Mouse (Mus musculus): Measurements from ENCODE around the gene Lcn8. TPM values are rescaled to one million over a fixed set of nuclear protein-coding genes. Genes with fewer than 3 reads are reported as not detected.

The Lcn8 gene
- polyA plus RNA-seq, 1 experiment from 2014 or later, result not detected

DNA sequence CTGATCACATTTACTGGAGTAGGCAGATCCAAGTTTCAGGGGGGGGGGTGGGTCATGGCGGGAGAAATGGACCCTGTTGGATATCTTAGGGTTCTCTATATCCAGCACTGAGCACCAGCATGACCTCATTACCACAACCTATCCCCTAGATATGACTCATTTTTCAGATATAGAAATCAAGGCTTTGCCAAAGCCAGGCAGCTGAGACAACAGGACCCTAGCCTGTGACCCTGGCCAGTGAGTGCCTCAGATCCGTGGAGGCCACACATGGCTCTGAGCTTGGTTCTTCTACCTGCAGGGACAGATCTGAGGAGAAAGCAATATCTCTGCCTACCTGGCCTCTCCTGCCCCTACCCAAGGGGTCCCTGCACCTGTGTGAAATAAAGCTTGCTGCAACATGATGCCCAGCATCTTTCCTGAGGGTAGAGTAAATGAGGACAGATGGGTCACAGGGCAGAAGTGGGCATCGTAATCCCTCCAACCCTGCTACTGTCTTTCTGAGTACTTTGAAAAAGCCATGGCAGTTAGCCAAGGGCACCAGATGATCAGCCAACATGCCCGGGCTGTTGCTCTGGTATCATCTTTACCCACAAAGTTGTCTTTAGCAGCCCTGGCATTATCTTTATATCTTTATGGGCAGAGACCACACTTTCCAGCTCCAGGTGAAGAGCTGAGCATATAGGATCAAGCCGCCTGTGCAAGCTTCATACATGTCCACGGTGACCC is 8.5 kb downstream of the Lcn8 start:
- no peaks in the 10 kb centered on the region for H3K27me3 ChIP-seq (replicated peaks; ENCODE audit: insufficient read depth, low read length)
- H3K27ac ChIP-seq (ENCODE audit: low read length), result no peak overlapping the region
- ATAC-seq (no peak), DNase-seq (ENCODE audit: low spot score) (no peak)
- H3K4me1 ChIP-seq (ENCODE audit: insufficient read depth, low read depth, low read length), result no peaks in the 10 kb centered on the region
- no peak overlapping the region for H3K4me2 ChIP-seq (replicated peaks; ENCODE audit: low read depth, low read length)
- TF ChIP-seq CTCF (IDR thresholded peaks at IDR 0.05) (no peak), EP300 (IDR thresholded peaks at IDR 0.05) (no peak)
- 74% methylated on average over 6 of the region's 6 CpGs for WGBS
- no peak overlapping the region for H3K9ac ChIP-seq (replicated peaks; ENCODE audit: low read depth)
- H3K9me3 ChIP-seq (ENCODE audit: low read length), result no peaks in the 10 kb centered on the region
- H3K36me3 ChIP-seq (ENCODE audit: insufficient read depth, low read length), result no peaks in the 10 kb centered on the region
- H3K4me3 ChIP-seq (ENCODE audit: low read depth, low read length), result no peak overlapping the region

DNA sequence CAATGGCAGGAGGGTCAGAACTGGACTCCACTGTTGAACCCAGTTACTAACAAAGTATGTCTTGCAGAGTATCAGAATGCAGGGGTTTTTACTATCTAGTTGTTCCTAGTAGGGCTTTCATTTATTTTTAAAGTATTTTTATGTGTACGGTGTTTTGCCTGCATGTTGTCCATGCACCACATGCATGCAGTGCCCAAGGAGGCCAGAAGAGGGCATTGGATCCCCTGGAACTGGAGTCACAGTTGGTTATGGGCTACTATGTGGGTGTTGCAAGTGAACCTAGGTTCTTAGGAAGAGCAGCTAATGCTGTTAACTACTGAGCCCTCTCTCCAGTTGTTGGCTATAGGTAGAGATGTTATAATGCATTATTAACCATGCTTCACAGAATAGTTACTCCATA is 10.6 kb downstream of the Lcn8 start:
- WGBS, result 52% methylated on average over 1 of the region's 1 CpGs

GRCm38 (mm10) chr2:25664125-25664524 is 11.2 kb downstream of the Lcn8 start:
- WGBS, result 82% methylated on average over 5 of the region's 5 CpGs
- no peaks in the 10 kb centered on the region for H3K27me3 ChIP-seq (replicated peaks; ENCODE audit: insufficient read depth, low read length)
- H3K4me2 ChIP-seq (replicated peaks; ENCODE audit: low read depth, low read length), result no peak overlapping the region
- no peak overlapping the region for H3K9ac ChIP-seq (replicated peaks; ENCODE audit: low read depth)
- DNase-seq (ENCODE audit: low spot score) (no peak), ATAC-seq (no peak)
- H3K4me1 ChIP-seq (ENCODE audit: insufficient read depth, low read depth, low read length), result no peaks in the 10 kb centered on the region
- no peaks in the 10 kb centered on the region for H3K9me3 ChIP-seq (ENCODE audit: low read length)
- H3K4me3 ChIP-seq (ENCODE audit: low read depth, low read length), result no peak overlapping the region
- no peak for TF ChIP-seq CTCF (IDR thresholded peaks at IDR 0.05)
- TF ChIP-seq EP300 (IDR thresholded peaks at IDR 0.05), result no peak
- no peak overlapping the region for H3K27ac ChIP-seq (ENCODE audit: low read length)
- no peaks in the 10 kb centered on the region for H3K36me3 ChIP-seq (ENCODE audit: insufficient read depth, low read length)

More for the DNA sequence above, 10.6 kb downstream of the Lcn8 start:
- Histone ChIP-seq H3K27me3 (replicated peaks; ENCODE audit: insufficient read depth, low read length) (no peaks in the 10 kb centered on the region), H3K36me3 (ENCODE audit: insufficient read depth, low read length) (no peaks in the 10 kb centered on the region), H3K4me3 (ENCODE audit: low read depth, low read length) (no peak overlapping the region), H3K27ac (ENCODE audit: low read length) (no peak overlapping the region), H3K9ac (replicated peaks; ENCODE audit: low read depth) (no peak overlapping the region), H3K4me2 (replicated peaks; ENCODE audit: low read depth, low read length) (no peak overlapping the region), H3K4me1 (ENCODE audit: insufficient read depth, low read depth, low read length) (no peaks in the 10 kb centered on the region), H3K9me3 (ENCODE audit: low read length) (no peaks in the 10 kb centered on the region)
- ATAC-seq (no peak), DNase-seq (ENCODE audit: low spot score) (peak; percentile 26)
- TF ChIP-seq EP300 (IDR thresholded peaks at IDR 0.05) (no peak), CTCF (IDR thresholded peaks at IDR 0.05) (peak; percentile 75)

DNA sequence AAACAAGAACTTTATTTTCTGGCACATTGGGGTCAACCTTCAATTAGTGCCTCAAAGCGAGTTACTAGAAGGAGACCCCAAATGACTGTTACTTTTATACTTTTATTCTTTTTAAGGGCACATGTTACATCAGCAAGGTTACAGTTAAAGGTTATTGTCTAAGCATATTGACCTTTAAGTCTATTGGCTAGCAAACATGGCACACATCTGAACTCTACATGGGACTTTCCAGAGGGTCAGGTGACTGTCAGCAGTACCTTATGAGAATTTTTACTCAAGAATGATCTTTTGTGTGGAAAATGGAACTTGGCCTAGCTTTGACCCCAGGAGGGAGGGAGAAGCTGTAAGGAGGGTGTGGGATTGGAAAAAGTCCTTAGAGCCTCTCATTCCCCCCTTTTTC is 13.6 kb downstream of the Lcn8 start:
- no peak for ATAC-seq
- TF ChIP-seq CTCF (IDR thresholded peaks at IDR 0.05) (no peak), EP300 (IDR thresholded peaks at IDR 0.05) (no peak)
- H3K27me3 ChIP-seq (replicated peaks; ENCODE audit: insufficient read depth, low read length), result no peaks in the 10 kb centered on the region
- 54% methylated on average over 1 of the region's 1 CpGs for WGBS
- no peak overlapping the region for H3K27ac ChIP-seq (ENCODE audit: low read length)
- no peaks in the 10 kb centered on the region for H3K9me3 ChIP-seq (ENCODE audit: low read length)
- no peak overlapping the region for H3K4me3 ChIP-seq (ENCODE audit: low read depth, low read length)
- no peak overlapping the region for H3K4me2 ChIP-seq (replicated peaks; ENCODE audit: low read depth, low read length)
- H3K9ac ChIP-seq (replicated peaks; ENCODE audit: low read depth), result no peak overlapping the region
- H3K36me3 ChIP-seq (ENCODE audit: insufficient read depth, low read length), result no peaks in the 10 kb centered on the region
- no peaks in the 10 kb centered on the region for H3K4me1 ChIP-seq (ENCODE audit: insufficient read depth, low read depth, low read length)
- DNase-seq (ENCODE audit: low spot score), result no peak

DNA sequence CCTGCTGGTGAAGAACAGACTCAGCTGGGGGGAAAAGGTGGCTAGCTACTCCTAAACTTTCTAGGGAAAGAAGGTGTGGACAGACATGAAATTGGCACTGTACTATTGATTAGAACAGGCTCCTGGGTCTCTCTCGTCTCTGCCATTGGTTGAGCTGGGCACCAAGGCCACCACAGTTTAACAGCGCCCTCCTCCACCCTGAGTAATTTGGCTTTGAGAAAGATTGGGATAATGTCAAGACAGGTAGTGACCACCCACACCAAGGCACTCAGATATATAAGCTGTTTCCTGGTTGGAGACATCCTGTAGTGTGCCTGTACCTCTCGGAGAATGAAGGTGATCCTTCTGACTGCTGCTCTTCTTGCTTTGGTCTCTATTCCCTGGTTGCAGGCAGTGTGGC is 23.6 kb downstream of the Lcn8 start, which contains the start of gene Lcn6:
Lcn6 (plus strand) TSS at position 301 of the 400 bp plus-strand sequence.
- Histone ChIP-seq H3K9me3 (ENCODE audit: low read length) (no peaks in the 10 kb centered on the region), H3K27ac (ENCODE audit: low read length) (no peak within 1 kb of the TSS), H3K4me3 (ENCODE audit: low read depth, low read length) (no peak within 1 kb of the TSS), H3K27me3 (replicated peaks; ENCODE audit: insufficient read depth, low read length) (no peaks in the 10 kb centered on the region), H3K4me1 (ENCODE audit: insufficient read depth, low read depth, low read length) (no peaks in the 10 kb centered on the region), H3K36me3 (ENCODE audit: insufficient read depth, low read length) (no peaks in the 10 kb centered on the region), H3K4me2 (replicated peaks; ENCODE audit: low read depth, low read length) (no peak within 1 kb of the TSS), H3K9ac (replicated peaks; ENCODE audit: low read depth) (no peak within 1 kb of the TSS)
- TF ChIP-seq EP300 (IDR thresholded peaks at IDR 0.05) (no peak), CTCF (IDR thresholded peaks at IDR 0.05) (no peak)
- DNase-seq (ENCODE audit: low spot score) (no peak), ATAC-seq (no peak)
- WGBS, result 85% methylated on average over 3 of the region's 3 CpGs

- H3K4me1 ChIP-seq (ENCODE audit: insufficient read depth, low read depth, low read length), result no peaks in the 10 kb centered on the region
- no peak overlapping the region for H3K9ac ChIP-seq (replicated peaks; ENCODE audit: low read depth)
- no peak for TF ChIP-seq EP300 (IDR thresholded peaks at IDR 0.05)
- no peak for TF ChIP-seq CTCF (IDR thresholded peaks at IDR 0.05)
- no peaks in the 10 kb centered on the region for H3K9me3 ChIP-seq (ENCODE audit: low read length)
- H3K4me3 ChIP-seq (ENCODE audit: low read depth, low read length), result no peak overlapping the region
- no peak overlapping the region for H3K4me2 ChIP-seq (replicated peaks; ENCODE audit: low read depth, low read length)
- no peaks in the 10 kb centered on the region for H3K36me3 ChIP-seq (ENCODE audit: insufficient read depth, low read length)
- no peaks in the 10 kb centered on the region for H3K27me3 ChIP-seq (replicated peaks; ENCODE audit: insufficient read depth, low read length)
- ATAC-seq (no peak), DNase-seq (ENCODE audit: low spot score) (no peak)
- H3K27ac ChIP-seq (ENCODE audit: low read length), result no peak overlapping the region
- WGBS, result 80% methylated on average over 6 of the region's 6 CpGs
These were observed 26.6 kb downstream of the Lcn8 start for GRCm38 (mm10) chr2:25679559-25679958.

Data from lung, postnatal 0 days (tissue).